Mouse (Mus musculus): ENCODE results near the gene Gm266. TPM values are rescaled to one million over a fixed set of nuclear protein-coding genes. Genes with fewer than 3 reads are reported as not detected.

The Gm266 gene
- polyA plus RNA-seq, 1 experiment: 0.64 TPM

DNA sequence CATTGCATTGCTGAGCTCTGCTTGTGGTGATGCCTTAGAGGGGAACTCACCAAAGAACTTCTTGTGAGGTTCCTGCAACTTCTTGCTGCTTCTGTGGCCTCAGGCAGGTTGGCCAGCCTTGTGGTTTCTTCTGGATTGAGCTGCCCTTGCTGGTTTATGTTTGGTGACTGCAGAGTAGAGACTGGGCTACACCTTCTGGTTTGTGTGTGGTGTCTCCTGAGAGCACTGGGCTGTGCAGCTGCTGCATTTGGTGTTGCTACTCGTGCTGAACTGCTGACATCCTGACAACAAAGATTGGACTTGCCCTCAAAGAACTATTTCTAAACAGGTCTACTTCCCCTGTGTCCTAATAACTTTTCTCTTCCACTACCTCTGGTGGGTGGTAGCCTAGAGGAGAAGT is 38.8 kb upstream of the Gm266 start:
- H3K36me3 ChIP-seq (ENCODE audit: control insufficient read depth, insufficient read depth, low read length): no peaks in the 10 kb centered on the region
- no peak overlapping the region for H3K4me3 ChIP-seq (ENCODE audit: extremely low read depth, insufficient read depth, insufficient read length)
- no peak for DNase-seq (ENCODE audit: low read depth in 1 of 2, low spot score in 2 of 2)
- 29% methylated on average over 1 of the region's 1 CpGs for WGBS
- H3K4me1 ChIP-seq (ENCODE audit: control insufficient read depth, insufficient read depth, insufficient read length): no peaks in the 10 kb centered on the region
- no peak overlapping the region for H3K27ac ChIP-seq (ENCODE audit: insufficient read depth, low read length)
- no peaks in the 10 kb centered on the region for H3K27me3 ChIP-seq (ENCODE audit: control insufficient read depth, insufficient read depth, low read length)
- TF ChIP-seq POLR2A (IDR thresholded peaks at IDR 0.05; ENCODE audit: low read depth, low read length) (no peak), CTCF (IDR thresholded peaks at IDR 0.05; ENCODE audit: extremely low read depth, insufficient read depth, insufficient read length, insufficient replicate concordance) (no peak)

DNA sequence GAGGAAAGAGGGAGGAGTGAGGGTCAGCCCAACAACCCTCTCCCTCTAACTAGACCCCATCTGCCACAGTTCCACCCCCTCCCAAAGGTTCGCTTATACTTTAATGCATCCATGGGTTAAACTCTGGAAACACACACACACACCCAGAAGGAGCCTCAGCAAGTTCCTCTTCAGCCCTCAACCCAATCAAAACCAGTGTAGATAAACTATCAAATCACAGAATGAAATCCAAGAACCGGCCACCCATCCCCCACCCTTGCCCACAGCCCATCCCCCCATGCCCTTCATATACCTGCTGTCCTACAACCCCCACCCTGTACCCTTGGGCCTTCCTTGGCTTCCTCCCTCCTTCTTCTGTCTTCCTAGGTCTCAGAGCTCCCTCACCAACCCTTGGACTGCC is 35.4 kb upstream of the Gm266 start:
- no peaks in the 10 kb centered on the region for H3K36me3 ChIP-seq (ENCODE audit: control insufficient read depth, insufficient read depth, low read length)
- no peaks in the 10 kb centered on the region for H3K4me1 ChIP-seq (ENCODE audit: control insufficient read depth, insufficient read depth, insufficient read length)
- no peaks in the 10 kb centered on the region for H3K27me3 ChIP-seq (ENCODE audit: control insufficient read depth, insufficient read depth, low read length)
- DNase-seq (ENCODE audit: low read depth in 1 of 2, low spot score in 2 of 2): no peak
- TF ChIP-seq POLR2A (IDR thresholded peaks at IDR 0.05; ENCODE audit: low read depth, low read length) (no peak), CTCF (IDR thresholded peaks at IDR 0.05; ENCODE audit: extremely low read depth, insufficient read depth, insufficient read length, insufficient replicate concordance) (no peak)
- no peak overlapping the region for H3K4me3 ChIP-seq (ENCODE audit: extremely low read depth, insufficient read depth, insufficient read length)
- no peak overlapping the region for H3K27ac ChIP-seq (ENCODE audit: insufficient read depth, low read length)
- WGBS: 84% methylated on average over 2 of the region's 2 CpGs

DNA sequence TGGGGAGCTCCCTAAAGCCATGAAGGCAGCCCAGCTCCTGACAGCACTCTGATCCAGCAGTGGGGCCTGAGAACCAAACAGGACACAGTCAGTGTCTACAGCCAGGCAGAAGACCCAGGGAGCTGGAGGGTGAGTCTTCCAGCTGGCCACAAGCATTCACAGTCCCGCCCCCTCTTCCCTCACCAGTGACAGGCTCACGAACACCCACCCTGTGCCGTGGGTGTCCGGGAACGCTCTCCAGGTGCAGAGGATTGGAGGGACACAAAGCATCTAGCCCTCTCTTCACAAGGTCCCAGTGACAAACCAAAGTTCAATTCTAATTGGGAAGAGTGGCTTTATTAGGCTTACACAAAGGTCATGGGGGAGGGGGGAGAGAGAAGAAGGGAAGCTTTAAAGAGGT is 34.2 kb upstream of the Gm266 start:
- WGBS: 89% methylated on average over 5 of the region's 5 CpGs
- Histone ChIP-seq H3K27me3 (ENCODE audit: control insufficient read depth, insufficient read depth, low read length) (no peaks in the 10 kb centered on the region), H3K4me3 (ENCODE audit: extremely low read depth, insufficient read depth, insufficient read length) (no peak overlapping the region), H3K36me3 (ENCODE audit: control insufficient read depth, insufficient read depth, low read length) (no peaks in the 10 kb centered on the region), H3K27ac (ENCODE audit: insufficient read depth, low read length) (no peak overlapping the region), H3K4me1 (ENCODE audit: control insufficient read depth, insufficient read depth, insufficient read length) (no peaks in the 10 kb centered on the region)
- TF ChIP-seq POLR2A (IDR thresholded peaks at IDR 0.05; ENCODE audit: low read depth, low read length): no peak
- TF ChIP-seq CTCF (IDR thresholded peaks at IDR 0.05; ENCODE audit: extremely low read depth, insufficient read depth, insufficient read length, insufficient replicate concordance): no peak
- DNase-seq (ENCODE audit: low read depth in 1 of 2, low spot score in 2 of 2): no peak

DNA sequence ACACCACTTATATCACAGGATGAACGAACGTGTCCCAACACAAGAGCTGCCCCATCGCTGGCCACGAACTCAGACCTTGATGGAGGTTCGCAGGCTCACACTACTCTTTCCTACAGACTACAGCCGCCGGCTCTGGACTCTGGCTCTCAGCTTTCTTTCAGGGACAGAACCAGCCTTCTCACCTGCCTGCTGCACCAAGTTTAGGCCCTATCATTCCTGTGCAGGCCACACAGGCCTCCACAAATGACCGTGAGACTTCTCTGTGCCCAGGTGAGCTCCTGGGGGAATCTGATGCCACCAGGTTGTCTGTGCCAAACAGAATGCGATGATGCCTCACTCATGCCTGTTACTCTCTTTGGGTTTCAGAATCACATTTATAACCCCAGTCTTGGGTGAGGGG is 32.8 kb upstream of the Gm266 start:
- 90% methylated on average over 9 of the region's 9 CpGs for WGBS
- no peak overlapping the region for H3K4me3 ChIP-seq (ENCODE audit: extremely low read depth, insufficient read depth, insufficient read length)
- H3K27ac ChIP-seq (ENCODE audit: insufficient read depth, low read length): no peak overlapping the region
- H3K4me1 ChIP-seq (ENCODE audit: control insufficient read depth, insufficient read depth, insufficient read length): no peaks in the 10 kb centered on the region
- TF ChIP-seq POLR2A (IDR thresholded peaks at IDR 0.05; ENCODE audit: low read depth, low read length) (no peak), CTCF (IDR thresholded peaks at IDR 0.05; ENCODE audit: extremely low read depth, insufficient read depth, insufficient read length, insufficient replicate concordance) (no peak)
- no peak for DNase-seq (ENCODE audit: low read depth in 1 of 2, low spot score in 2 of 2)
- H3K27me3 ChIP-seq (ENCODE audit: control insufficient read depth, insufficient read depth, low read length): no peaks in the 10 kb centered on the region
- no peaks in the 10 kb centered on the region for H3K36me3 ChIP-seq (ENCODE audit: control insufficient read depth, insufficient read depth, low read length)

DNA sequence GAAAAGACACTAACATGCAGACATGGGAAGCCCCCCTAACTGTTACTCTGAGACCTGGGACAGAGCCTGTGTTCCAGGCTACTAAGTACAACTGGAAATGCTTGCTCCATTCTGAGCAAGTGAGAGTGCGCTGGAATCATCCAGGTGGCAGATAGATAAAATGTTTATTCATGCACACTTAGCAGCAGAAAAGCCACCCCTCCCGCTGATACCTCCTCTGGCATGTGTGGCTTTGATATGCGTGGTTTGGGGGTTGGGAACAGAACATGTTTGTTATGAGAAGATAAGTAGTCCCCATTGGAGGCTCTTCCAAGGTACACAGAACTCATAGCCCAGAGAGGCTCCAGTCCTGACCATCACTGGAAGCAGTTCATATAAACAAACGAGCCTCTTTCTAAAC is 32.3 kb upstream of the Gm266 start:
- Histone ChIP-seq H3K36me3 (ENCODE audit: control insufficient read depth, insufficient read depth, low read length) (no peaks in the 10 kb centered on the region), H3K27ac (ENCODE audit: insufficient read depth, low read length) (no peak overlapping the region), H3K27me3 (ENCODE audit: control insufficient read depth, insufficient read depth, low read length) (no peaks in the 10 kb centered on the region), H3K4me3 (ENCODE audit: extremely low read depth, insufficient read depth, insufficient read length) (no peak overlapping the region), H3K4me1 (ENCODE audit: control insufficient read depth, insufficient read depth, insufficient read length) (no peaks in the 10 kb centered on the region)
- WGBS: 82% methylated on average over 4 of the region's 4 CpGs
- no peak for DNase-seq (ENCODE audit: low read depth in 1 of 2, low spot score in 2 of 2)
- TF ChIP-seq POLR2A (IDR thresholded peaks at IDR 0.05; ENCODE audit: low read depth, low read length): no peak
- TF ChIP-seq CTCF (IDR thresholded peaks at IDR 0.05; ENCODE audit: extremely low read depth, insufficient read depth, insufficient read length, insufficient replicate concordance): no peak

DNA sequence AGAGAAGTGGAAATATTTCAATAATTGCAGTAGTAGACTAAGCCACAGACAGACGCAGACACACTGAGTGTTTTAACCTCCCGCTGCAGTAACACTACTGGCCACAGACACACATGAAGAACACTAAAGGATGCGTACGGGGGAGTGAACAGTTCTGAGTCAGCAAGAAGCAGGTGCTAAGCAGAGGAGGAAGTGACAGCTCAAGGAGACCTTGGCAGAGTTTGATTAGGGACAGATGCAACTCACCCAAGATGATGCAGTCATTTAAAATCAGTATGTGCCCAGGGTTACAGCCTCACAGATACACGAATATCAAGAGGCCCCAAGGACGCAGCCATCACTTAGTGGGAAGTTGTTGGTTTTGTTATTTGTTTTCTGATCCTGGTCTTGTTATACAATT is 31.2 kb upstream of the Gm266 start:
- no peak for TF ChIP-seq POLR2A (IDR thresholded peaks at IDR 0.05; ENCODE audit: low read depth, low read length)
- no peak for TF ChIP-seq CTCF (IDR thresholded peaks at IDR 0.05; ENCODE audit: extremely low read depth, insufficient read depth, insufficient read length, insufficient replicate concordance)
- Histone ChIP-seq H3K27ac (ENCODE audit: insufficient read depth, low read length) (no peak overlapping the region), H3K4me1 (ENCODE audit: control insufficient read depth, insufficient read depth, insufficient read length) (no peaks in the 10 kb centered on the region)

DNA sequence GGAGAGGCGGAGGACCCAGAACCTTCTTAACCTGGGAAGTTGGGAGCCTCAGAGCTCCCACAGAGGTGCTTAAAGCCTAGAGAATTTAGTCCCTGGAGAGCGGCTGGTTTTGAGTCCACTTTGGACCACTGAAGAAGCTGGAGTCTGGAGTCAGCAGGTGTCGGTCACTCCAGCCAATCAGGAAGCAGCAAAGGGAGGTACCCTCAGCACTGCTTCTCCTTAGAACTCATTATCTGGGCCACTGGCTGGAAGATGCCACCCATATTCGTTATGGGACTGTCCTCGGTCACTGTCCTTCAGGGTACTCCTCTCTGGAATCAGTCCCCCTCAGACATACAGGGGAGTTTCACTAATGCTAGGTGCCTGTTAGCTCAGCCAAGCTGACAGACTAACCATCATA is 30.3 kb upstream of the Gm266 start:
- TF ChIP-seq CTCF (IDR thresholded peaks at IDR 0.05; ENCODE audit: extremely low read depth, insufficient read depth, insufficient read length, insufficient replicate concordance): no peak
- no peak for TF ChIP-seq POLR2A (IDR thresholded peaks at IDR 0.05; ENCODE audit: low read depth, low read length)
- WGBS: 95% methylated on average over 5 of the region's 5 CpGs
- Histone ChIP-seq H3K27me3 (ENCODE audit: control insufficient read depth, insufficient read depth, low read length) (no peaks in the 10 kb centered on the region), H3K4me1 (ENCODE audit: control insufficient read depth, insufficient read depth, insufficient read length) (no peaks in the 10 kb centered on the region), H3K27ac (ENCODE audit: insufficient read depth, low read length) (no peak overlapping the region), H3K4me3 (ENCODE audit: extremely low read depth, insufficient read depth, insufficient read length) (no peak overlapping the region), H3K36me3 (ENCODE audit: control insufficient read depth, insufficient read depth, low read length) (no peaks in the 10 kb centered on the region)
- DNase-seq (ENCODE audit: low read depth in 1 of 2, low spot score in 2 of 2): no peak

More for the DNA sequence above, 31.2 kb upstream of the Gm266 start:
- no peaks in the 10 kb centered on the region for H3K27me3 ChIP-seq (ENCODE audit: control insufficient read depth, insufficient read depth, low read length)
- H3K36me3 ChIP-seq (ENCODE audit: control insufficient read depth, insufficient read depth, low read length): no peaks in the 10 kb centered on the region
- H3K4me3 ChIP-seq (ENCODE audit: extremely low read depth, insufficient read depth, insufficient read length): no peak overlapping the region
- DNase-seq (ENCODE audit: low read depth in 1 of 2, low spot score in 2 of 2): no peak
- 42% methylated on average over 6 of the region's 6 CpGs for WGBS
